In the genomic region with DNA sequence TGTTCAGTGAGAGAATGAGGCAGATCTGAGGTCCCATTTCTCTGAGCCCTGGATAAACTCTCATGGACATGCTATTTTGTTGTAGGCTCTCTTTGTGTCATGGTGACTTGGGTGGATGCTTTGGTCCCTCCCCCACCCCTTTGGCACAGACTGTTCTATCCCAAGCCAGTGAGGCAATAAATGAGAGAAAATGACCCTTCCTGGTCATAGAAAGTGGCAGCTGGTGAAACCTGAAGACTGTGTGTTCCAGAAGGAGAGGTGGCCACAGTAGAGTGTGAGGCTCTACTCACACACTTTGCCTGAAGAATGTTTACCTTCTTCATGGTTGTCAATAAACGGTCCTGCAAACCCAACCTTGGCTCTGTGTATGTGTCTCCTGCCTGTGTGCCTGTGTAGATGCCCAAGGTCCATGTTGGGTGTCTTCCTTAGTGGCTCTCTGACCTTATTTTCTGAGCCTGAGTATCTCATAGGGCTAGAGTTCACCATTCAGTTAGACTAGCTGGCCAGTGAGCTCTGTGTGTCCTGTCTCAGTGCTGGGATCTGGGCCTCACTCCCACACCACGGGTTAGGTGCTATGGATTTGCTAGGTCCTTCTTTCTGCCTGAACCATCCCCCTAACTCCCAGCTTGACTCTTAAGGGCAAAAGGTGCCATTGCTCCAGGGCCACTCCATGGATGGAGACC, we compare ENCODE assay signal across 9 mouse cellular contexts.
A peak's percentile ranks its signal among the peaks of the same experiment; 100 is the strongest.
DNase-seq lines count a peak whose midpoint lies in the region; ATAC-seq and TF ChIP-seq lines count a peak whose summit lies in the region.
"Had no signal": no experiment of that assay in that cellular context is flagged by ENCODE, and none has a peak within 500 bp of the region (broad histone marks: within the 10 kb centered on the region; RNA-seq: fewer than 3 reads in every experiment).

No protein-coding gene starts in this region.

- TF ChIP-seq CTCF in layer of hippocampus, adult 2 months (conservative IDR thresholded peaks at IDR 0.05), result no peak

- no peaks in the 10 kb centered on the region for H3K27me3 ChIP-seq in forebrain, embryonic 13.5 days
- H3K27me3 ChIP-seq in limb, embryonic 14.5 days (ENCODE audit: control insufficient read depth, insufficient read depth, low read length), result no peaks in the 10 kb centered on the region
- H3K27me3 ChIP-seq in neural tube, embryonic 15.5 days (replicated peaks), result no peaks in the 10 kb centered on the region

- WGBS in forebrain, embryonic 13.5 days, result 39% methylated on average over 2 of the region's 2 CpGs
- 26% methylated on average over 2 of the region's 2 CpGs for WGBS in limb, embryonic 14.5 days
- 36% methylated on average over 2 of the region's 2 CpGs for WGBS in neural tube, embryonic 15.5 days

- peak overlapping the region; percentile 72 for H3K27ac ChIP-seq in layer of hippocampus, adult 2 months
- H3K27ac ChIP-seq in forebrain, embryonic 13.5 days, result peak overlapping the region; percentile 73
- H3K27ac ChIP-seq in limb, embryonic 14.5 days (replicated peaks; ENCODE audit: low read depth, low read length), result peak overlapping the region; percentile 79
- H3K27ac ChIP-seq in neural tube, embryonic 15.5 days (replicated peaks), result peak overlapping the region; percentile 56

- peaks cover 69% of the 10 kb centered on the region for H3K4me1 ChIP-seq in forebrain, embryonic 13.5 days
- peaks cover 51% of the 10 kb centered on the region for H3K4me1 ChIP-seq in limb, embryonic 14.5 days (ENCODE audit: control insufficient read depth, insufficient read depth, low read length)
- H3K4me1 ChIP-seq in neural tube, embryonic 15.5 days, result peaks cover 38% of the 10 kb centered on the region

- H3K36me3 ChIP-seq in forebrain, embryonic 13.5 days (ENCODE audit: poor library complexity, severe bottlenecking), result no peaks in the 10 kb centered on the region
- no peaks in the 10 kb centered on the region for H3K36me3 ChIP-seq in limb, embryonic 14.5 days (ENCODE audit: control insufficient read depth, insufficient read depth, low read length)
- no peaks in the 10 kb centered on the region for H3K36me3 ChIP-seq in neural tube, embryonic 15.5 days

- no peak for DNase-seq in layer of hippocampus, adult 2 months (ENCODE audit: low spot score in 2 of 2)
- DNase-seq in layer of hippocampus, adult 8-10 months (ENCODE audit: low spot score in 2 of 2), result no peak
- DNase-seq in limb, embryonic 14.5 days (ENCODE audit: low spot score), result no peak
- DNase-seq in cerebellum, postnatal 10 days, result no peak
- no peak for DNase-seq in adrenal gland, adult (ENCODE audit: inconsistent age in 2 of 2, low spot score in 1 of 2)
- DNase-seq in urinary bladder, adult 18-20 months (ENCODE audit: low spot score in 2 of 2), result no peak
- DNase-seq: cerebellum, adult 11 months had no signal

- no peak overlapping the region for H3K9ac ChIP-seq in forebrain, embryonic 13.5 days
- H3K9ac ChIP-seq in limb, embryonic 14.5 days (ENCODE audit: low read depth, low read length, severe bottlenecking), result no peak overlapping the region
- H3K9ac ChIP-seq in neural tube, embryonic 15.5 days (replicated peaks), result no peak overlapping the region

- H3K4me3 ChIP-seq in layer of hippocampus, adult 2 months, result peak overlapping the region; percentile 14; the same call in 1 of the 2 replicates
- peak overlapping the region; percentile 6; the same call in 1 of the 2 replicates for H3K4me3 ChIP-seq in forebrain, embryonic 13.5 days
- H3K4me3 ChIP-seq in limb, embryonic 14.5 days (replicated peaks; ENCODE audit: low read length), result peak overlapping the region; percentile 25
- H3K4me3 ChIP-seq in neural tube, embryonic 15.5 days (replicated peaks), result peak overlapping the region; percentile 3; the same call in 1 of the 2 replicates

- peak; percentile 19 for ATAC-seq in forebrain, embryonic 13.5 days
- peak; percentile 20; the same call in 1 of the 2 replicates for ATAC-seq in limb, embryonic 14.5 days (ENCODE audit: low FRiP score, low read depth)
- ATAC-seq in neural tube, embryonic 15.5 days (ENCODE audit: low FRiP score), result no peak

- no peaks in the 10 kb centered on the region for H3K9me3 ChIP-seq in forebrain, embryonic 13.5 days (replicated peaks)
- H3K9me3 ChIP-seq in limb, embryonic 14.5 days (ENCODE audit: control insufficient read depth, low read length), result no peaks in the 10 kb centered on the region
- H3K9me3 ChIP-seq in neural tube, embryonic 15.5 days (replicated peaks), result no peaks in the 10 kb centered on the region

- TF ChIP-seq POLR2A in limb, embryonic 14.5 days (IDR thresholded peaks at IDR 0.05; ENCODE audit: borderline replicate concordance, extremely low read depth, insufficient read depth, insufficient read length), result no peak

- peak overlapping the region; percentile 43 for H3K4me2 ChIP-seq in forebrain, embryonic 13.5 days
- peak overlapping the region; percentile 47 for H3K4me2 ChIP-seq in limb, embryonic 14.5 days (replicated peaks; ENCODE audit: low read depth, low read length, severe bottlenecking)
- H3K4me2 ChIP-seq in neural tube, embryonic 15.5 days, result peak overlapping the region; percentile 41
